Mouse (Mus musculus): Measurements from ENCODE around the gene Tpcn1. TPM values are rescaled to one million over a fixed set of nuclear protein-coding genes. Genes with fewer than 3 reads are reported as not detected.

Tpcn1 gene
- polyA plus RNA-seq, 1 experiment from 2014 or later: 18.1 TPM

Other genes starting within 250 kb of the Tpcn1 start
- gene Lhx5, start 157.0 kb downstream of the Tpcn1 start, polyA plus RNA-seq (2015; fragmentation: Nextera tagmentation; extraction: Ambion mirVana): 26.3 and 31.4 TPM in 2 replicates
- 6.5 and 6.9 TPM in 2 replicates for gene Sdsl, start 115.9 kb downstream of the Tpcn1 start, polyA plus RNA-seq (2015; fragmentation: Nextera tagmentation; extraction: Ambion mirVana)
- gene Sds, start 112.1 kb downstream of the Tpcn1 start, polyA plus RNA-seq (2015; fragmentation: Nextera tagmentation; extraction: Ambion mirVana): not detected in 2 replicates
- gene Plbd2, start 85.0 kb downstream of the Tpcn1 start, polyA plus RNA-seq (2015; fragmentation: Nextera tagmentation; extraction: Ambion mirVana): 35.9 and 39.0 TPM in 2 replicates
- 2.4 and 2.9 TPM in 2 replicates for gene Slc8b1, start 77.5 kb downstream of the Tpcn1 start, polyA plus RNA-seq (2015; fragmentation: Nextera tagmentation; extraction: Ambion mirVana)
- 1.6 and 2.3 TPM in 2 replicates for gene Iqcd, start 343 bp upstream of the Tpcn1 start, polyA plus RNA-seq (2015; fragmentation: Nextera tagmentation; extraction: Ambion mirVana)
- gene Rita1, start 23.9 kb upstream of the Tpcn1 start, polyA plus RNA-seq (2015; fragmentation: Nextera tagmentation; extraction: Ambion mirVana): 28.7 and 31.1 TPM in 2 replicates
- gene Ddx54, start 24.1 kb upstream of the Tpcn1 start, polyA plus RNA-seq (2015; fragmentation: Nextera tagmentation; extraction: Ambion mirVana): 37.9 and 41.3 TPM in 2 replicates
- 0.71 and 0.83 TPM in 2 replicates for gene Cfap73, start 45.6 kb upstream of the Tpcn1 start, polyA plus RNA-seq (2015; fragmentation: Nextera tagmentation; extraction: Ambion mirVana)
- 0.78 and 0.92 TPM in 2 replicates for gene Rasal1, start 60.1 kb upstream of the Tpcn1 start, polyA plus RNA-seq (2015; fragmentation: Nextera tagmentation; extraction: Ambion mirVana)
- gene Dtx1, start 123.3 kb upstream of the Tpcn1 start, polyA plus RNA-seq (2015; fragmentation: Nextera tagmentation; extraction: Ambion mirVana): 56.2 and 69.9 TPM in 2 replicates
- gene Oas2, start 161.2 kb upstream of the Tpcn1 start, polyA plus RNA-seq (2015; fragmentation: Nextera tagmentation; extraction: Ambion mirVana): 0.27 and 0.84 TPM in 2 replicates
- gene Oas3, start 189.0 kb upstream of the Tpcn1 start, polyA plus RNA-seq (2015; fragmentation: Nextera tagmentation; extraction: Ambion mirVana): 1.1 TPM in 2 replicates
- 0.39 and 0.72 TPM in 2 replicates for gene Oas1e, start 206.9 kb upstream of the Tpcn1 start, polyA plus RNA-seq (2015; fragmentation: Nextera tagmentation; extraction: Ambion mirVana)
- gene Oas1c, start 223.8 kb upstream of the Tpcn1 start, polyA plus RNA-seq (2015; fragmentation: Nextera tagmentation; extraction: Ambion mirVana): 0.32 and 0.46 TPM in 2 replicates